Mouse (Mus musculus) lung, postnatal 0 days (tissue): ENCODE measurements around the gene Arr3. TPM values are rescaled to one million over a fixed set of nuclear protein-coding genes. Genes with fewer than 3 reads are reported as not detected.

ENCODE experiments used
- ATAC-seq: fragments of 200-750 bp; cut with Nextera tagmentation; 2 replicates; pipeline ENCODE4 v1.8.0; 2017; ENCODE audit warnings: moderate library complexity
- DNase-seq: peaks from one replicate; pipeline ENCODE4 v3.0.0-alpha.2; 2016; ENCODE audit warnings: low spot score
- H3K27ac ChIP-seq: fragments of 300-500 bp; sonication (generic); 2 replicates; pipeline ENCODE4 v1.5.1; 2014; ENCODE audit warnings: antibody characterized with exemption, mild to moderate bottlenecking, low read length, mixed read lengths
- H3K27me3 ChIP-seq: fragments of 300-500 bp; sonication (generic); replicated peaks from 2 replicates; pipeline ENCODE4 v1.6.1; 2014; ENCODE audit warnings: low read length, mixed read lengths; ENCODE audit not compliant: insufficient read depth
- H3K36me3 ChIP-seq: fragments of 300-500 bp; sonication (generic); 2 replicates; pipeline ENCODE4 v1.6.1; 2014; ENCODE audit warnings: low read length, mixed read lengths; ENCODE audit not compliant: insufficient read depth
- H3K4me1 ChIP-seq: fragments of 300-500 bp; sonication (generic); 2 replicates; pipeline ENCODE4 v1.6.1; 2014; ENCODE audit warnings: antibody characterized with exemption, low read depth, low read length, mixed read lengths; ENCODE audit not compliant: insufficient read depth
- H3K4me2 ChIP-seq: fragments of 300-500 bp; sonication (generic); replicated peaks from 2 replicates; pipeline ENCODE4 v1.6.1; 2014; ENCODE audit warnings: low read depth, mild to moderate bottlenecking, low read length, moderate library complexity, mixed read lengths
- H3K4me3 ChIP-seq: fragments of 300-500 bp; sonication (generic); 2 replicates; pipeline ENCODE4 v1.5.1; 2014; ENCODE audit warnings: low read depth, low read length
- H3K9ac ChIP-seq: fragments of 300-500 bp; sonication (generic); replicated peaks from 2 replicates; pipeline ENCODE4 v1.6.1; 2014; ENCODE audit warnings: low read depth, mild to moderate bottlenecking
- H3K9me3 ChIP-seq: fragments of 300-500 bp; sonication (generic); 2 replicates; pipeline ENCODE4 v1.6.1; 2016; ENCODE audit warnings: low read length, mixed read lengths
- CTCF ChIP-seq: IDR thresholded peaks from 2 replicates; pipeline ENCODE4 v1.5.1; 2016; ENCODE audit warnings: antibody characterized with exemption, mild to moderate bottlenecking
- EP300 ChIP-seq: IDR thresholded peaks from 2 replicates; pipeline ENCODE4 v1.6.1; 2016; ENCODE audit warnings: antibody characterized with exemption, mild to moderate bottlenecking, control low read depth
- WGBS: fragments of 180-500 bp; shearing (Covaris S2); extraction: QIAGEN DNeasy Blood & Tissue Kit; methylation state at CpG from one replicate; pipeline ENCODE4 v1.1.7; 2014; 5-methylcytosine and 5-hydroxymethylcytosine counted together
- polyA plus RNA-seq: library from polyadenylated mRNA; unstranded; fragments of >200 nt; fragmentation: Nextera tagmentation; extraction: Ambion mirVana; gene quantifications from 2 replicates; pipeline ENCODE4 v1.2.1, GENCODE M21; 2015

Gene Arr3
- polyA plus RNA-seq: not detected in 2 replicates

GRCm38 (mm10) chrX:100605314-100605713 lies at the start of gene Arr3:
Arr3 (plus strand) TSS chrX:100605497.
- H3K36me3 ChIP-seq: no peaks in the 10 kb centered on the region
- WGBS: 70% methylated on average over 1 of the region's 1 CpGs
- H3K27ac ChIP-seq: no peak within 1 kb of the TSS
- no peaks in the 10 kb centered on the region for H3K9me3 ChIP-seq
- ATAC-seq (no peak), DNase-seq (no peak)
- TF ChIP-seq EP300 (no peak), CTCF (no peak)
- H3K9ac ChIP-seq: no peak within 1 kb of the TSS
- H3K4me1 ChIP-seq: no peaks in the 10 kb centered on the region
- no peaks in the 10 kb centered on the region for H3K27me3 ChIP-seq
- no peak within 1 kb of the TSS for H3K4me3 ChIP-seq
- H3K4me2 ChIP-seq: no peak within 1 kb of the TSS

GRCm38 (mm10) chrX:100556026-100556425 lies 49.3 kb upstream of the Arr3 start:
- WGBS: 63% methylated on average over 3 of the region's 3 CpGs
- Histone ChIP-seq H3K36me3 (no peaks in the 10 kb centered on the region), H3K4me3 (no peak overlapping the region), H3K4me1 (no peaks in the 10 kb centered on the region), H3K27me3 (no peaks in the 10 kb centered on the region), H3K27ac (no peak overlapping the region), H3K9ac (no peak overlapping the region), H3K9me3 (no peaks in the 10 kb centered on the region), H3K4me2 (no peak overlapping the region)
- DNase-seq (no peak), ATAC-seq (no peak)
- no peak for TF ChIP-seq CTCF
- TF ChIP-seq EP300: no peak

DNA sequence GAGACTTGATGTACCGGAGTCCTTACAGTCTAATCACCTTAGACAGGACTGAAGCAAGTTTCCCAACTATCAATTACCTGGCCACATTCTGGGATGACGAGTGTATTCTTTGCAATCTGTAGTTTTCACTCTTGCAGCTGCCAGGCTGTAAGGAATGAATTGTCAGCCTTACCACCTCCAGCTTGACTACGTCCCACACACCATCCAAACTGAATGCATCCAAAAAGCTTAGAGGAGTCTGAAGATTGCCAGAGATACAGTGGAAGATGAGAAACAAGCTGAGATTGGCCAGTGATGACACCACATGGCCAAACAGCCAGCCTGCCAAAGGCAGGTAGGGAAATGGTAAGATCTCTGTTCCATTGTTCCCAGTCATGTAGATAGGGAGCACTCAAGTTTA lies 39.6 kb upstream of the Arr3 start:
- H3K4me2 ChIP-seq: no peak overlapping the region
- H3K9ac ChIP-seq: no peak overlapping the region
- ATAC-seq: no peak
- H3K4me3 ChIP-seq: no peak overlapping the region
- H3K27me3 ChIP-seq: no peaks in the 10 kb centered on the region
- TF ChIP-seq CTCF: no peak
- no peak overlapping the region for H3K27ac ChIP-seq
- no peaks in the 10 kb centered on the region for H3K36me3 ChIP-seq
- no peaks in the 10 kb centered on the region for H3K9me3 ChIP-seq
- no peak for DNase-seq
- WGBS: 78% methylated on average over 3 of the region's 3 CpGs
- H3K4me1 ChIP-seq: no peaks in the 10 kb centered on the region

DNA sequence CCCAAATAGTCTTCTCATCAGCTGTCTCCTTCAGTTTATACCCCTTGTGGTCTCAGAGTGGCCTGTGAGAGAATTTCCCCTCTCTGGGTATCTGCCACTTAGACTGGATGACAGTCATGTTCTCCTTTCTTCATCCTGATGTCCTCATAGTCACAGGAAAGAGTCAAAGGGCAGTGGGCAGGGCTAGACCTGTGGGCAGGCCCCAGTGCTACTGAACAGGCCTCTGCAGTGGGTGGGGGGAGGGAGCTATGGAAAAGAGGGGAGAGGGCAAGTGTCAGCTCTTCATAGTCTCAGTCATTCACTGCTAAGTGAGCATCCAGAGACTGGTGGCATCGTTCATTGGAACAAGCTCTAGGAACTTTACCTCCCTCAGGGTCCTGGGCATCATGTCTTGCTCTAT lies 33.3 kb upstream of the Arr3 start, which contains the start of gene Awat1:
Awat1 (plus strand) TSS at position 301 of the 400 bp plus-strand sequence.
- no peaks in the 10 kb centered on the region for H3K9me3 ChIP-seq
- no peaks in the 10 kb centered on the region for H3K27me3 ChIP-seq
- no peak for ATAC-seq
- H3K27ac ChIP-seq: no peak within 1 kb of the TSS
- no peak within 1 kb of the TSS for H3K4me3 ChIP-seq
- DNase-seq: no peak
- no peaks in the 10 kb centered on the region for H3K36me3 ChIP-seq
- H3K4me2 ChIP-seq: no peak within 1 kb of the TSS
- no peak within 1 kb of the TSS for H3K9ac ChIP-seq
- no peak for TF ChIP-seq CTCF
- TF ChIP-seq EP300: no peak
- H3K4me1 ChIP-seq: no peaks in the 10 kb centered on the region
- WGBS: 88% methylated on average over 1 of the region's 1 CpGs

- Histone ChIP-seq H3K4me2 (no peak within 1 kb of the TSS), H3K36me3 (no peaks in the 10 kb centered on the region), H3K27me3 (no peaks in the 10 kb centered on the region), H3K9ac (no peak within 1 kb of the TSS), H3K4me3 (no peak within 1 kb of the TSS), H3K4me1 (no peaks in the 10 kb centered on the region), H3K9me3 (no peaks in the 10 kb centered on the region), H3K27ac (no peak within 1 kb of the TSS)
- 44% methylated on average over 4 of the region's 4 CpGs for whole genome bisulfite sequencing
- DNase-seq (no peak), ATAC-seq (no peak)
- TF ChIP-seq CTCF (no peak), EP300 (no peak)
These were observed 10.5 kb upstream of the Arr3 start, which contains the start of gene P2ry4 for GRCm38 (mm10) chrX:100594791-100595190. P2ry4 (minus strand) TSS chrX:100594869.

DNA sequence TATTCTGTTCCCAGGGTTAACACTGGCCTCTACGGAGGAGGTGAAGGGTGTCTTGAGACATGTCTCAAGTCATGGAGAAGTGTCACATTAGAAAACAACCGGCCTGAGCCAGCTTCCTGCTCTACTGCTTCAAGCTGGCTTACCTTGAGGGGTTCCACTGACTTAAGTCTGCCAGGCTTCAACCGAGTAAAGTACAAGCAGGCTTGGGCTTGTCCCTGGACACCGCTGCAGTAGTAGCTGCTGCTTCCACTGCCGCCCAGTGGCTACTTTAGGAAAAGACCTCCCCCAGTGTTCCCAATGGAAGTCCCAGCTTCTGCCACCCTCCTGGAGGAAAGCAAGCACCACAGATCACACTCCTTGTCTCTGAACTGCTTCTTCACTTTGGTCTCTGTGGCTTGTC lies 7.9 kb upstream of the Arr3 start:
- no peak overlapping the region for H3K4me2 ChIP-seq
- 26% methylated on average over 5 of the region's 5 CpGs for WGBS
- no peaks in the 10 kb centered on the region for H3K36me3 ChIP-seq
- peak; percentile 59; the same call in 1 of the 2 replicates for ATAC-seq
- H3K9me3 ChIP-seq: no peaks in the 10 kb centered on the region
- H3K27me3 ChIP-seq: no peaks in the 10 kb centered on the region
- no peak for TF ChIP-seq EP300
- TF ChIP-seq CTCF: peak; percentile 70
- peak; percentile 68 for DNase-seq
- H3K9ac ChIP-seq: no peak overlapping the region
- no peaks in the 10 kb centered on the region for H3K4me1 ChIP-seq
- no peak overlapping the region for H3K27ac ChIP-seq
- H3K4me3 ChIP-seq: no peak overlapping the region

- Histone ChIP-seq H3K27me3 (no peaks in the 10 kb centered on the region), H3K4me2 (no peak overlapping the region), H3K27ac (no peak overlapping the region), H3K4me1 (no peaks in the 10 kb centered on the region), H3K9ac (no peak overlapping the region), H3K36me3 (no peaks in the 10 kb centered on the region), H3K4me3 (no peak overlapping the region), H3K9me3 (no peaks in the 10 kb centered on the region)
- WGBS: 59% methylated on average over 4 of the region's 4 CpGs
- TF ChIP-seq CTCF: no peak
- TF ChIP-seq EP300: no peak
- no peak for DNase-seq
- no peak for ATAC-seq
These were observed 5.5 kb upstream of the Arr3 start for GRCm38 (mm10) chrX:100599755-100600154.
